Mouse (Mus musculus) neural tube, embryonic 11.5 days (tissue): ENCODE measurements around the gene Il3. TPM values are rescaled to one million over a fixed set of nuclear protein-coding genes. Genes with fewer than 3 reads are reported as not detected.

Experiments
- ATAC-seq: fragments of 200-750 bp; cut with Nextera tagmentation; 2 replicates; pipeline ENCODE4 v1.8.0; 2017; ENCODE audit warnings: moderate number of reproducible peaks, mild to moderate bottlenecking, moderate TSS enrichment, moderate library complexity; ENCODE audit not compliant: insufficient read depth, low FRiP score, low TSS enrichment
- DNase-seq: peaks from one replicate; pipeline ENCODE4 v3.0.0-alpha.2; 2015; ENCODE audit warnings: low spot score
- H3K27ac ChIP-seq: fragments of 300-500 bp; sonication (generic); 2 replicates; pipeline ENCODE4 v1.5.1; 2014; ENCODE audit warnings: low read depth, mild to moderate bottlenecking, low read length
- H3K27me3 ChIP-seq: fragments of 300-500 bp; sonication (generic); 2 replicates; pipeline ENCODE4 v1.6.1; 2014; ENCODE audit warnings: mild to moderate bottlenecking, low read length, mixed read lengths; ENCODE audit not compliant: control insufficient read depth, insufficient read depth
- H3K36me3 ChIP-seq: fragments of 300-500 bp; sonication (generic); 2 replicates; pipeline ENCODE4 v1.6.1; 2014; ENCODE audit warnings: mild to moderate bottlenecking, low read length, moderate library complexity, mixed read lengths; ENCODE audit not compliant: control insufficient read depth, insufficient read depth
- H3K4me1 ChIP-seq: fragments of 300-500 bp; sonication (generic); 2 replicates; pipeline ENCODE4 v1.6.1; 2014; ENCODE audit warnings: low read length, mixed read lengths; ENCODE audit not compliant: control insufficient read depth, insufficient read depth
- H3K4me2 ChIP-seq: fragments of 300-500 bp; sonication (generic); 2 replicates; pipeline ENCODE4 v1.6.1; 2014; ENCODE audit warnings: low read depth, mild to moderate bottlenecking, moderate library complexity
- H3K4me3 ChIP-seq: fragments of 300-500 bp; sonication (generic); 2 replicates; pipeline ENCODE4 v1.5.1; 2014; ENCODE audit warnings: low read depth, low read length
- H3K9ac ChIP-seq: fragments of 300-500 bp; sonication (generic); 2 replicates; pipeline ENCODE4 v1.6.1; 2014; ENCODE audit warnings: mild to moderate bottlenecking, low read length
- H3K9me3 ChIP-seq: fragments of 300-500 bp; sonication (generic); 2 replicates; pipeline ENCODE4 v1.6.1; 2016; ENCODE audit warnings: low read length; ENCODE audit not compliant: control insufficient read depth
- WGBS: fragments of 180-500 bp; shearing (Covaris S2); extraction: QIAGEN DNeasy Blood & Tissue Kit; methylation state at CpG from one replicate; pipeline ENCODE4 v1.1.7; 2014; 5-methylcytosine and 5-hydroxymethylcytosine counted together
- polyA plus RNA-seq: library from polyadenylated mRNA; unstranded; fragments of >200 nt; fragmentation: Nextera tagmentation; extraction: Ambion mirVana; gene quantifications from 2 replicates; pipeline ENCODE4 v1.2.1, GENCODE M21; 2014

Il3 gene
- polyA plus RNA-seq, 1 experiment from 2014 or later = not detected

DNA sequence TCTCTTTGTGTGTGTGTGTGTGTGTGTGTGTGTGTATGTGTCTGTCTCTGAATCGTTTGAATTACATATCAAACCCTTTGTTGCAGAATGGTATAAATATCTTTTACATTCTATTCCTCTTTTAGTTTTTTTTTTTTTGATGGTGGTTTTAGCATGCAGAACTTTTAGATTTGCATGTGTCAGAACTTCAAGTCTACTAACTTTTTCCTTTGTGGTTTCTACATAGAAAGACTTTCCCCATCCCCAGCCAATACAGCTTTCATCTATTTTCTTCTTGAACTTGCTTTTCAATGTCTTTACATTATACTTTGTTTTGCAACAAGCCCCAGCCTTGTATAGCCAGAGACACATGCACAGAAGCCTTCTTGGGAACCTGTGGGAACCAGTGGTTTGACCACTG is 29.7 kb upstream of the Il3 start:
- 83% methylated on average over 1 of the region's 1 CpGs for WGBS
- H3K27me3 ChIP-seq = no peaks in the 10 kb centered on the region

DNA sequence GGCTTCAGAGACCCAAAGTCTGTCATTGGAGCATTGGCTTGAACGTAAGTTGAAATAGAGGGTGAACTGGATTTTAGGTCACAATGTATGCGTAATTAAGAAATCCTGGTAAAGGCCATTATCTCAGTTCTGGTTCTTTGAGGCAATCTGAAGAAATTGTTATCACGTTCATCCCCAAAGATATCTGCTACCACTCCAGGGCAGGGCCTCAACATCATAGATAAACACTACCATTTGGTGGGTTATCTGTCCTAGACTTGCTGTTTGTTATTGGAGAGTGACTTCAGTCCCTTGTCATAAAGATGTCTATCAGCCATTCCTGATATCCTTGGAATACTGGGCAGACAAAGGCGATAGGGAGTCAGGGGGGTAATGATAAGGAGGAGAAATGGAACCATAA is 28.9 kb upstream of the Il3 start:
- Histone ChIP-seq H3K4me3 (no peak overlapping the region), H3K4me1 (no peaks in the 10 kb centered on the region), H3K9me3 (no peaks in the 10 kb centered on the region), H3K9ac (no peak overlapping the region), H3K4me2 (no peak overlapping the region), H3K27ac (no peak overlapping the region), H3K27me3 (no peaks in the 10 kb centered on the region), H3K36me3 (no peaks in the 10 kb centered on the region)
- no peak for DNase-seq
- no peak for ATAC-seq
- WGBS = 87% methylated on average over 4 of the region's 4 CpGs

More for the DNA sequence above, 29.7 kb upstream of the Il3 start:
- ATAC-seq (no peak), DNase-seq (no peak)
- Histone ChIP-seq H3K4me1 (no peaks in the 10 kb centered on the region), H3K9ac (no peak overlapping the region), H3K9me3 (no peaks in the 10 kb centered on the region), H3K27ac (no peak overlapping the region), H3K4me3 (no peak overlapping the region), H3K4me2 (no peak overlapping the region), H3K36me3 (no peaks in the 10 kb centered on the region)

DNA sequence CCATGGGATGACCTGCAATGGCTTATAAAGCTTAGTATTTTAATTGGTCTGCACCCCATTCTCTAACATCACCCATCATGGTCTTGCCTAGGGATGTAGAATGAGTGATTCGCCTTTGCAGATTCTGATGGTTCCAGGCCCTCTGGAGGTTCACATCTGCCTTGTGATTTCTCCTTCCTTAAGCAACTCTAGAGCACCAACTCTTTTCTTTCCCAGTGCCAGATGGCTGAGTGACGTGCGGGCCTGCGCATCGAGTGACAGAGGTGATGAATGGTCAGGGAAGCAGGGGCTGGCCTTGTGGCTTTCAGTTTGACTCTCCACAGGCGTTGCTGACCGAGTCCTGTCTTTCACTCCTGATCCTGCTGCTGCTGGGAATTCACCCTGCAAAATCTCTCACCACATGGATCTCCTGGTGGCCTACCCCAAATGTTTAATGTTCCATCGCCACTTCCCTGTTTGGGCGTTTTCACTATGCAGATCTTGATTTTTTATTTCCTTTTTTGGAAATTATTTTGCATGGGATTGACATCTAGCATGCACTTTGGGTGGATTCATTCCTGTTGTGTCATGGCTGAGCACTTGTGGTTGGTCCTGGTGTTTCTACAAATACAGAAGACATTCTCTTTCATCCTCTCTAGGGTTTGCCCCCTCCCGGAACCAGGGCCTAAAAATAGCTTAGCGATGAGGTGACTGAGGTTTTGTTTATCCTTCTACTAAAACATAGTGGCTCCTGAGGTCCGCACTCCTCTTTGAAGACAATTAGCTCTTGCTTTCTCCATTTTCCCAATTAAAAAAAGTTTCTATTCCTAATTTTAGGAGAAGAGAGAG is 27.1 kb upstream of the Il3 start:
- H3K4me1 ChIP-seq = no peaks in the 10 kb centered on the region
- H3K36me3 ChIP-seq = no peaks in the 10 kb centered on the region
- no peaks in the 10 kb centered on the region for H3K9me3 ChIP-seq
- no peak for ATAC-seq
- no peak overlapping the region for H3K9ac ChIP-seq
- H3K27ac ChIP-seq = no peak overlapping the region
- no peak overlapping the region for H3K4me2 ChIP-seq
- no peaks in the 10 kb centered on the region for H3K27me3 ChIP-seq
- no peak for DNase-seq
- 77% methylated on average over 12 of the region's 12 CpGs for WGBS
- no peak overlapping the region for H3K4me3 ChIP-seq

DNA sequence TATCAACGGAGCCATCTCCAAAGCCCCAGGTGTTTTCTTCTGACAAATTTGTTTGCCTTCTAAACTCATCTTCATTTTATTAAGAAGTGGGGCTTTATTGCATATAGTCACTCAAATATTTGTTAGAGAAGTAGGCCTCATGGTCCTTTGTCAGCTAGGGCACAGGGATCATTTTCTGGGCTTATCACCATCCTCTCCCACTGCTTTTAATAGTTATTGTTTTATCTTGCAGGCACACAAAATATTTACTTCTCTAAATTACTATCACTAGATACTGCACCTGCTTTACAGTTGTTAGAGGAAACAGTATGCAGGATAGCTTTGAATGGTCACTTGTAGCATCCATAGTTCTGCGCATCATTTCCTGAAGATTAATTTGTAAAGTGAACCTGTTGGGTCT is 25.1 kb upstream of the Il3 start:
- Histone ChIP-seq H3K27me3 (no peaks in the 10 kb centered on the region), H3K27ac (no peak overlapping the region), H3K4me3 (no peak overlapping the region), H3K4me1 (no peaks in the 10 kb centered on the region), H3K4me2 (no peak overlapping the region), H3K36me3 (no peaks in the 10 kb centered on the region), H3K9ac (no peak overlapping the region), H3K9me3 (no peaks in the 10 kb centered on the region)
- 87% methylated on average over 2 of the region's 2 CpGs for WGBS
- DNase-seq (no peak), ATAC-seq (no peak)

DNA sequence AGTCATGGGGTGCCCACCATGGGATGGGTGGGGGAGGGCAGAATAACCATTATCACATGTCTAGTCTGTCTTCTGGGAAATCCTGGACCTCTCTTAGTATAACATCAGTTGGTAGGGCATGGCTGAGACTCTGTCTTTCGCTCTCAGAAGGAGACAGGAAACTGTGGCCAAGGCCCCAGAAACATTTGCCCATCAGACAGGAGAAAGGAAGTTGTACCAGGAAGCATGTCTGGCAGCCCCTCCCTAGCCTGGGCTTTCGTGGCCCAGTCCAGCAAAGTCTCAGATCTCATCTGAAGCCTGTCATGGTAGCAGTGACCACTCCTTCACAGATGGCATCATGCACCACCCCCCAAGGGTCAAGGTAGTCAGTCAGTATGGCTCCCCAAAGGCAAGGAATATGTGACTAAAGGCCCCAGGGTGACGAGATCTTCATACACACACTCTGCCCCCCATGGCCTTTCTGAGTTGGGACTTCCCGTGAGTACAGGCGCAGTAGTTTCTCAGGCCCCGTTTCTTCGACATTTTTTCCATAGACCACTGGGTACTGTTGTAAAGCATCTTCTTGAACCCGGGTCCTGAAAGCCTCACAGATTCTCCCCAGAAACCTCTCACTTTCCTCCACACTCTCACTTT is 20.9 kb upstream of the Il3 start:
- Histone ChIP-seq H3K4me2 (no peak overlapping the region), H3K27me3 (no peaks in the 10 kb centered on the region), H3K9me3 (no peaks in the 10 kb centered on the region), H3K27ac (no peak overlapping the region), H3K4me3 (no peak overlapping the region), H3K36me3 (no peaks in the 10 kb centered on the region), H3K4me1 (no peaks in the 10 kb centered on the region), H3K9ac (no peak overlapping the region)
- ATAC-seq = no peak
- DNase-seq = no peak
- WGBS = 90% methylated on average over 8 of the region's 8 CpGs

DNA sequence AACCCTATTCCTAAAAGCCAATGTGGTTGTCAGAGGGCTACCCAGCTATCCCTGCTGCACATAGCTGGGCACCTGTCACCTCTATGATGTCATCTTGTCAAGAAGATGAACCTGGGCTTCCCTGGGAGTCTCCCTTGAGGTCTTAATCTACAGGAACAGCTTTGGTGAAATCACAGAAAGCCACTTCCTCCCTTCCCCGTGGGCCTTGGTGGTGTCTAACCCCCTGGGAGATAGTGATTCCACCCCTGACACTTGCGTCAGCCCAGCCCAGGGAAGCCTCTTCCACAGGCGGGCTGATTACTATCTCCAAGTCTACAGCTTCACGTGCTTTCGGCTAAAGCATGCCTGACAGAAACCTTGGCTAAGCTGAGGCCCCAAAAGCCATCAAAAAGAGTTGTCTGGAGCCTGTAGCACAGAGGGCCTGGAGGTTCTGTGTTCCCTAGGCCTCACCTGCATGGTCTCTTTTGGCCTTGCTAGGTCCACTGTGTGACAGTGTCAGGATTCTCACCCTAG is 4.4 kb upstream of the Il3 start:
- no peak overlapping the region for H3K4me2 ChIP-seq
- H3K9me3 ChIP-seq = no peaks in the 10 kb centered on the region
- no peak for DNase-seq
- H3K9ac ChIP-seq = no peak overlapping the region
- H3K27ac ChIP-seq = no peak overlapping the region
- WGBS = 84% methylated on average over 5 of the region's 5 CpGs
- H3K4me1 ChIP-seq = no peaks in the 10 kb centered on the region
- H3K36me3 ChIP-seq = no peaks in the 10 kb centered on the region
- ATAC-seq = no peak
- H3K4me3 ChIP-seq = no peak overlapping the region
- H3K27me3 ChIP-seq = no peaks in the 10 kb centered on the region

DNA sequence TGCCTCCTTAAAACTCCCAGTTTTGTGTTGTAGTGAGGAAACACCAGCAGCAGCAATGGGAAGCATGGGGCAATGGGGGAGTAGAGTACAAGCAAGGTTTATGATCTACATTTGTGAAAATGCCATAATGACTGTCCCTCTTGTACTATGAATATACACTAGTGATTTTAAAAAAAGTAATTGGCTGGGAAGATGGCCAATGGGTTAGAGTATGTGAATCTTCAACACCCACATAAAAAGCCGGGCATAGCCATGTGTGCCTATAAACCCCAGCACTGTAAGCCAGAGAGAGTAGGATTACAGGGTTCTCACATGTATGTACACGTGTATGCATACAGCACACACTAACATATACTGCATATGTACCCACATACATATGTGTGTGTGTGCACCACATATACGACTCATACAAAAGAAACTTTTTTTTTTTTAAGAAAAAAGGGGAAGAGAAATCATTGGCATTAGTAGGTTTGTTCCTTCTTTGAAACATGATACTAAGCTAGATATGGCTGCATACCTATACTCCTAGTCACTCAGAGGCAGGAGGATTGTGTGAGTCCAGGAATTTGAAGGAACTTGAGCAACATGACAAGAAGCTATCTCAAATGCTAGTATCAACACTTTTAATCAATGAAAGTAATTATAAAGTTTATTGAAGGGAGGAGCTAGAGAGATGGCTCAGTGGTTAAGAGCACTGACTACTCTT is 2.3 kb upstream of the Il3 start:
- Histone ChIP-seq H3K4me3 (no peak overlapping the region), H3K27ac (no peak overlapping the region), H3K9me3 (no peaks in the 10 kb centered on the region), H3K27me3 (no peaks in the 10 kb centered on the region), H3K9ac (no peak overlapping the region), H3K4me2 (no peak overlapping the region), H3K36me3 (no peaks in the 10 kb centered on the region), H3K4me1 (no peaks in the 10 kb centered on the region)
- DNase-seq (no peak), ATAC-seq (no peak)
- 84% methylated on average over 3 of the region's 3 CpGs for whole genome bisulfite sequencing

DNA sequence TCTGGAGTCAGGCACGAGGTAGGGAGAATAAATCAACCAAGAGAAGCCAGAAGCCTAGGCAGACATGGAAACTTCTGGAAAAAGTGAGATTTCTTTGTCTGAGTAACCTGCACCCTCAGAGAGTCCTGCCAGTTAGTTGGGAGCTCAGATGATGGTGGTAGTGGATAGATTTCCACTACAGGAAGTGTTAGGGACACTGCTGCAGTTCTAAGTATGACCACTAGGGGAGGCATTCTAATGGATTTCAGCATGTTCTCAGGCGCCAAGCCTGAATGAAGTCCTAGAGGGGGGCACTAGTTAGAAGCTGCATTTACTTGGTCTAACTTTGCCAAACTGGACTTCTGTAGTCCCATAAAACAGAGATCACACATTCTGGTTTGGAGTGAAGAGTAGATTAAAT is 2.5 kb downstream of the Il3 start:
- no peak for ATAC-seq
- Histone ChIP-seq H3K4me2 (no peak overlapping the region), H3K27ac (no peak overlapping the region), H3K27me3 (no peaks in the 10 kb centered on the region), H3K9ac (no peak overlapping the region), H3K4me1 (no peaks in the 10 kb centered on the region), H3K36me3 (no peaks in the 10 kb centered on the region), H3K4me3 (no peak overlapping the region), H3K9me3 (no peaks in the 10 kb centered on the region)
- DNase-seq = peak; percentile 34
- 65% methylated on average over 2 of the region's 2 CpGs for WGBS
